Mouse (Mus musculus) brain, embryonic 14.5 days (tissue): ENCODE results near the gene Cxcr5.

Experiments
- CTCF ChIP-seq: fragments of 200-500 bp; IDR thresholded peaks from 2 replicates; pipeline ENCODE4 v1.5.1; 2012; ENCODE audit warnings: inconsistent platforms, mild to moderate bottlenecking, moderate library complexity, borderline replicate concordance; ENCODE audit not compliant: insufficient read depth, insufficient read length; ENCODE audit errors: extremely low read depth
- POLR2A ChIP-seq: fragments of 200-500 bp; IDR thresholded peaks from 2 replicates; pipeline ENCODE4 v1.6.1; 2012; ENCODE audit warnings: mild to moderate bottlenecking, inconsistent platforms, borderline replicate concordance; ENCODE audit not compliant: poor library complexity, insufficient read depth, insufficient read length, severe bottlenecking; ENCODE audit errors: extremely low read depth

DNA sequence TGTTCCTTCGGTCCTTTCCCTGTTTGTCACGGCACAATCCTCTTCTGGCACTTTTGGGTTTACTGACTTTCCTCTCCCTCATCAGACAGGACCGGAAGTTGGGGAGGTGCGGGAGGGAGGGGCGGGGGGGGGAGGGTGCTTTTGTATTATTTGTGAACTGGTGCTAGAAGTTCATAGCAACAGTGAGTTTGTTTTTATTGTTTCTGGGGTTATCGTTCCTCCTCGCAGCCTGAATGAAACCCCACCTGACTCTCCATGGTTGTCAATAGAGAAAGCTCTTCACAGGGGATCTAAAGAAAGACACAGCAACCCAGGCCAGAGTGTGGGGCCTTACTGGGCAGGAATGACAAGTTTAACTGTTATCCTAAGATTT, 6.4 kb upstream of the Cxcr5 start:
- no peak for TF ChIP-seq POLR2A
- no peak for TF ChIP-seq CTCF
